Mouse (Mus musculus): ENCODE measurements around the gene Fbxw27. TPM values are rescaled to one million over a fixed set of nuclear protein-coding genes. Genes with fewer than 3 reads are reported as not detected.
"Not testable (repeated sequence)": the region's sequence is repeated elsewhere in the genome, so short reads cannot be mapped to it uniquely, and the experiment has no call there.

The Fbxw27 gene
- total RNA-seq (2021), result not detected
- long read RNA-seq, experiment 1, result 0 reads
- long read RNA-seq, experiment 2, result 0 reads

GRCm38 (mm10) chr9:109790570-109790969 lies at the start of gene Fbxw27:
Gene Fbxw27, minus strand, starts transcription at chr9:109790670.
- intact Hi-C loops (cut with DNase I; ENCODE audit: low total_unique reads); DNase-seq: not testable (repeated sequence)

- intact Hi-C loops (cut with DNase I; ENCODE audit: low total_unique reads), result no loop called here
- DNase-seq, result no peak
These were observed 42.6 kb upstream of the Fbxw27 start for GRCm38 (mm10) chr9:109833088-109833412.

DNA sequence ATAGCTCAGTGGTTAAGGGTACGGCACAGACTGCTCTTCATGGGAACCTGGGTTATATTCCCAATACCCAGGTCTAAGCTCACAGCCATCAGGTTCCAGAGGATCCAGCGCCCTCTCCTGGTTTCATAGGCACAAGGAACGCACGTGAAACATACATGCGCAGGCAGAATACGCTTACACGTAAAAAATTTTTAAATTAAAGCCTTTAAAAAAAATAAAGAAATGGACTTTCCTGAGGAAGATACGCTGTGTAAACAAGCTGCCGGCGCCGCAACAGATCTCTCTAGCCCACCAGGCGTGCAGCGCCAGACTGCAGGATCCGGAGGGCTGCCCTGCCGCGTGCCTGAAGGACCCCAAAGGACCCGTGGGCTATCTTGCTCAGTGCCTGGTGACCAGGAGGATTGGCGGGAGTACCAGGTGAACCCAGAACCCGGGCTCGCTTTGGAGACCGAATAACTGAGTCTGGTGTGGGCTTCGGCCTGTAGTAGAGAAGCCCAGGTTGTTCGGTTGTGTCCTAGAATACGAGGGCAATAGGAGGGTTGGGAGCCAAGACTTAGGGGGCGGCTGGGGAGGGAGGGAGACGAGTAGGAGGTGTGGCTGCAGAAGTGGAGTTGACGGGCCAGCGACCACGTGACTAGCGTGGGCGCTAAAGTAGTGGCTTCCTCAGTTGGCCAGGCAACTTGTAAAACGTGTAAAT lies 42.1 kb upstream of the Fbxw27 start, which contains the start of gene Nme6:
Nme6 (plus strand) TSS at position 359 of the 697 bp plus-strand sequence.
- intact Hi-C loops (cut with DNase I; ENCODE audit: low total_unique reads), result no loop called here
- DNase-seq, result peak; percentile 85

DNA sequence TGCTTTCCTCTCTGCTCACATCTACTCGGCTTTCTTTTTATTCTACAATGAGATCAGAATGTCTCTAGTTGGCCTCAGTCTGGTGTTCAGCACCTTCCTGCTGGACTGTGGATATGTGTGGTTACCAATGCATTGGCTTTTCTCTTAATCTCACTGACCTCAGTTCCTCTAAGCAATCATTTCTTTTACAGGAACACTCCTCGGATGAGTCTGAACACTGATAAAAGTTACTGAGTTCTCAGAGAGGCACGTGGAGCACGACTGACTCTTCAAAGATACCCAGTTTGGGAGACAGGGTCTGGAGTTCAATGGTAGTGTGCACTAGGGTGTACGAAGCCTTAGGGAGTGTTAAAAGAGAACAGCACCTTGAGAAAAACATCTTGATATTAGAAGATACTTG lies 35.7 kb upstream of the Fbxw27 start:
- intact Hi-C loops (cut with DNase I; ENCODE audit: low total_unique reads), result no loop called here

DNA sequence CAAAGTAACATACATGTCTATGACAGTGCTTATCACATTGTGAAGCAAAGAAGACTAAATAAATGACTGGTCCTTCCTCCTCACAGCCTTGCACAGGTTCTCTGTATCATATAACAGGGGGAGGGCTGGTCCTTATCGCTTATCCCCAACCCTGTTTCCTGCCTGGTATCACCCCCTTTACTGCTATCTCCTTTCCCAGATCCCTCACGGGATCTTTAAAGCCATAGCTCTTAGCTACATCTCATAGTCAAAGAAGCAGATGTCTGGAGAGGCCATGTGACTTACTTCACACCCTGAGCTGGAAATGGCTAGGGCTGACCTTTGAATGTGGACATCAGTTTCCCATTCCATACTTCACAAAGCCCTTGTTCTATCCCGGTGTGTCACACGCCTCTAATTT lies 35.3 kb upstream of the Fbxw27 start:
- intact Hi-C loops (cut with DNase I; ENCODE audit: low total_unique reads), result no loop called here
- DNase-seq, result no peak

More for the DNA sequence above, 35.7 kb upstream of the Fbxw27 start:
- DNase-seq, result no peak

- DNase-seq, result no peak
- intact Hi-C loops (cut with DNase I; ENCODE audit: low total_unique reads), result no loop called here
These were observed 25.9 kb upstream of the Fbxw27 start for GRCm38 (mm10) chr9:109816341-109816740.

DNA sequence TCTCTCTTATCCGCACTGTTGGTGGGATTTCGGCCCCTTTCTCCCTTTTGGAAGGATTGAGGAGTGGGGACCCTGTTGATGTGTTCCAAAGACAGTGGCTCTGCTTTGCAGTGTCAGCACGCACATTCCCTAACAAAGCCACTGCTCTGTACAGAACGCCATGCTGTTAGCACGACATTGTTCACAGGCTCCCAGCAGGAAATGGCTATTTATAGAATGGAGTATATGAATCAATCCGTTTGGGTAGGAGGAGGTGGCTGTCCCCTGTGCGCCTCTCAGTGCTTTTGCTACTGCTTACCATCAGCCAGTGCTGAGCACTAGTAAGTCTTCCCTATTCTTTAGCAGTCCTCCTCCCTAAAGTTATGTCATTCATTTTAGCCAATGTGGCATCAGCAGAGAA lies 23.0 kb upstream of the Fbxw27 start:
- DNase-seq, result no peak
- intact Hi-C loops (cut with DNase I; ENCODE audit: low total_unique reads), result no loop called here

- no peak for DNase-seq
These were observed 21.5 kb upstream of the Fbxw27 start, which contains the start of gene Spink8 for GRCm38 (mm10) chr9:109811980-109812379. Gene Spink8, plus strand, starts transcription at chr9:109812280.

GRCm38 (mm10) chr9:109807898-109808297 lies 17.4 kb upstream of the Fbxw27 start:
- no peak for DNase-seq
- intact Hi-C loops (cut with DNase I; ENCODE audit: low total_unique reads), result no loop called here

More at GRCm38 (mm10) chr9:109811980-109812379, 21.5 kb upstream of the Fbxw27 start, which contains the start of gene Spink8:
- intact Hi-C loops (cut with DNase I; ENCODE audit: low total_unique reads), result no loop called here

GRCm38 (mm10) chr9:109806695-109807293 lies 16.3 kb upstream of the Fbxw27 start:
- intact Hi-C loops (cut with DNase I; ENCODE audit: low total_unique reads), result no loop called here

GRCm38 (mm10) chr9:109806260-109806659 lies 15.8 kb upstream of the Fbxw27 start:
- no peak for DNase-seq

More at GRCm38 (mm10) chr9:109806695-109807293, 16.3 kb upstream of the Fbxw27 start:
- no peak for DNase-seq

GRCm38 (mm10) chr9:109805596-109805995 lies 15.1 kb upstream of the Fbxw27 start:
- intact Hi-C loops (cut with DNase I; ENCODE audit: low total_unique reads); DNase-seq: not testable (repeated sequence)

More at GRCm38 (mm10) chr9:109806260-109806659, 15.8 kb upstream of the Fbxw27 start:
- intact Hi-C loops (cut with DNase I; ENCODE audit: low total_unique reads), result no loop called here

DNA sequence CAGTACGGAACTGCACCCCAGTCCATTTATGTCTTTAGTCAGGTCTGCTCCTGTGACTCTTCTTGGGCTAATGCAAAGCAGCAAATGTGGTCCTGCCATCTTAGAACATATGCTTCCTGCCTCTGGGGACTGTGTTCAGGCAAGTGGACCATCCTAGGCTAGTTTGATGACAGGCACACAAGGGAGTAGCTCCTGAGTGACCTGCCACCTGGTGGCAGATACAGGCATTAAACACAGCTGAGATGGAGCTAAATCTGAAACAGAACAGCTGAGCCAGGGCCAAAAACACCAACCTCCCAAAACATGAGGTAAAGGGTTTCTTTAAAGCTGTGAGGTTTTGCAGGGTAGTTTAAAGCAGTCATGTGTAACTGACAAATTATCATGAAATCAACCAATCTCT lies 7.6 kb upstream of the Fbxw27 start:
- no peak for DNase-seq
- intact Hi-C loops (cut with DNase I; ENCODE audit: low total_unique reads), result no loop called here

- intact Hi-C loops (cut with DNase I; ENCODE audit: low total_unique reads), result no loop called here
- DNase-seq, result no peak
These were observed 5.3 kb upstream of the Fbxw27 start for GRCm38 (mm10) chr9:109795811-109796210.

DNA sequence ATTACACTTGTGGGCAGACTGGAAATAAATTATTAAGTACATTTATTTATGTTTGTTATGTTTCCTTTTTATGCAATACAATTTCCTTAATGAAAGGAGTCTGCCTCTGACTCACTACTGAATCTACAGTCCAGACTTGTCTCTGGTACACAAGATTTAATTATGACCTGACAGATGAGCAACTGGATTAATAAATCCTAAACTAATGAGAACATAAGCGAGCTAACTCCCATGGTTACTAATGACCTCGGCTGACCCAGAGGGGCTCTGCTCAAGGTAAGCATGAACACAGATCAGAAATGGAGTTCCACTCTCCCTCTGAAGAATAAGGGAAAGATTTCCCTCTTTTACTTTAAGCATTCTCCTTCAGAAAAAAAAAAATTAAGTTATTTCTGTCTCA lies 4.8 kb upstream of the Fbxw27 start:
- DNase-seq, result no peak
- intact Hi-C loops (cut with DNase I; ENCODE audit: low total_unique reads), result no loop called here

- DNase-seq; intact Hi-C loops (cut with DNase I; ENCODE audit: low total_unique reads): not testable (repeated sequence)
These were observed 23.6 kb downstream of the Fbxw27 start for GRCm38 (mm10) chr9:109766841-109767240.

DNA sequence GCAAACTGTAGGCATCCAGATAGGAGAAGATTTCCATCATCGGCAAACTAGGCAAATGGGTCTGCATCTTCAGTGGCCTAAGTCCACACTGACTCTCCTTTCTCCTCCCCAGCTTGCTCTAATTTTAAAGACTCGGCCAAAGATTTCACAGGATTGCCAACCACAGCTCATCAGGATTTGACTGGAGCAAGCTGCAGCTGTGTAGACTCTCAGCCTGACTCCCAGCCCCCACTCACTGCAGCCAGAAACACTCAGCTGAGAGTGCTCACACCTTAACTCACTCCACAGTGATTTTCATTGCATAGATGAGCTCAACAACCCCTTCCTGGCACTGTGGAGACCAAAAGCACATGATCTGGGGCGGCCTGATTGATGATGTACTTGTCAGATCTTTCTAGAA lies 44.5 kb downstream of the Fbxw27 start, which contains the start of gene Fbxw26:
Fbxw26 (minus strand) TSS at position 101 of the 400 bp plus-strand sequence.
- intact Hi-C loops (cut with DNase I; ENCODE audit: low total_unique reads); DNase-seq: not testable (repeated sequence)
